Mouse (Mus musculus) c-Kit-positive CD71-negative TER-119-negative erythroid progenitor cells, embryonic 14.5 days (primary cell): Measurements from ENCODE around the gene Ctf2.
"Not testable (repeated sequence)": the region's sequence is repeated elsewhere in the genome, so short reads cannot be mapped to it uniquely, and the experiment has no call there.

Experiments
- DNase-seq: peaks from one replicate; pipeline ENCODE4 v3.0.0-alpha.2; 2013; ENCODE audit warnings: low read depth

Gene Ctf2

GRCm38 (mm10) chr7:127732066-127732465 lies at the start of gene Ctf2:
Ctf2 (minus strand) TSS chr7:127732166.
- DNase-seq: not testable (repeated sequence)

- no peak for DNase-seq
These were observed 46.4 kb upstream of the Ctf2 start for GRCm38 (mm10) chr7:127778350-127778749.

- no peak for DNase-seq
These were observed 45.7 kb upstream of the Ctf2 start for GRCm38 (mm10) chr7:127777474-127778266.

GRCm38 (mm10) chr7:127776878-127777473 lies 45.0 kb upstream of the Ctf2 start:
- DNase-seq: peak; percentile 96

GRCm38 (mm10) chr7:127776426-127776825 lies 44.5 kb upstream of the Ctf2 start, which contains the start of gene Setd1a:
Setd1a (plus strand) TSS chr7:127776670.
- peak; percentile 77 for DNase-seq

- DNase-seq: not testable (repeated sequence)
These were observed 43.9 kb upstream of the Ctf2 start for GRCm38 (mm10) chr7:127775837-127776236.

- peak; percentile 82 for DNase-seq
These were observed 41.9 kb upstream of the Ctf2 start for GRCm38 (mm10) chr7:127773664-127774384.

GRCm38 (mm10) chr7:127772557-127772956 lies 40.6 kb upstream of the Ctf2 start:
- no peak for DNase-seq

GRCm38 (mm10) chr7:127772080-127772479 lies 40.1 kb upstream of the Ctf2 start:
- no peak for DNase-seq

GRCm38 (mm10) chr7:127771262-127771661 lies 39.3 kb upstream of the Ctf2 start:
- DNase-seq: no peak

GRCm38 (mm10) chr7:127770039-127770905 lies 38.3 kb upstream of the Ctf2 start:
- DNase-seq: no peak

- peak; percentile 73 for DNase-seq
These were observed 37.7 kb upstream of the Ctf2 start, which contains the start of gene Orai3 for GRCm38 (mm10) chr7:127769651-127770038. Orai3 (plus strand) TSS chr7:127769815.

GRCm38 (mm10) chr7:127768997-127769593 lies 37.1 kb upstream of the Ctf2 start:
- DNase-seq: peak; percentile 66

- DNase-seq: no peak
These were observed 36.5 kb upstream of the Ctf2 start for GRCm38 (mm10) chr7:127768346-127768996.

GRCm38 (mm10) chr7:127767671-127768345 lies 35.8 kb upstream of the Ctf2 start:
- DNase-seq: no peak

GRCm38 (mm10) chr7:127766851-127767609 lies 35.1 kb upstream of the Ctf2 start:
- DNase-seq: no peak

GRCm38 (mm10) chr7:127765756-127766155 lies 33.8 kb upstream of the Ctf2 start:
- DNase-seq: no peak

- DNase-seq: no peak
These were observed 31.7 kb upstream of the Ctf2 start for GRCm38 (mm10) chr7:127763642-127764041.

GRCm38 (mm10) chr7:127761026-127761425 lies 29.1 kb upstream of the Ctf2 start:
- DNase-seq: peak; percentile 70
